Mouse (Mus musculus): Measurements from ENCODE around the gene Med20. TPM values are rescaled to one million over a fixed set of nuclear protein-coding genes. Genes with fewer than 3 reads are reported as not detected.

Med20 gene
- polyA plus RNA-seq, 1 experiment from 2014 or later: 43.7 TPM

DNA sequence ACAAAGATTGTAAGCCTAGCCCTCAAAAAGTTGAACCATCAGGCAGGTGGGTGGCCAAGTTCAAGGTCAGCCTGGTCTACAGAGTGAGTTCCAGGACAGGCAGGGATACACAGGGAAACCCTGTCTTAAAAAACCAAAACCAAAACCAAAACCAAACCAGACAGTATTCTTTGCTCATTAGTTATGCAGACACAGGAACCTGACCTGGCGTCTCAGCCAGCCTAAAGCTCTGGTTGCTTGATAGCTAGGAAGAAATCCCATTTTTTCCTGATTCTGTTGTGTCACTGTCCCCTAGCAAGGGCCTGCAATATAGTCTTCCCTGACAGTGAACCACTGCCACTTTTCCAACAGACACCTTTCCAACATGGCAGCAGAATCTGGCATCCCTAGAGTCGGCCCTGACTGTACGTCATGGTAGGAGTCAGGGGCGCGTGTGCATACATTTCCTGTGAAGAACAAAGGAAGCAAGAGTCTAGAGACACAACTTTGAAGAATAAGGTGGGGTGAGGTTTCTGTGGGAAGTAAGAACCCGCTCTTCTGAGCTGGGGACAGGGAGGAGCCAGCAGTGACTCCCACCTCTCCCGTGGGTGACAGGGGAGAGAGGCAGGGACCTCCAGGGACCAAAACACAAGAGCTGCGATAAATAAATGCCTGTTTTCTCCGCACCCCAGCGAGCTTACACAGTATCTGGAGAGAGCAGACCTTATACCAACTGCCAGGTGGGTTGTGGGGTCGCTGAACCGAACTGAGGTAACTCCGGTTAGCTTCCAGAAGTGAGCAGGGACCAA, 10.6 kb upstream of the Med20 start:
- H3K36me3 ChIP-seq (ENCODE audit: control insufficient read depth, insufficient read depth, low read length): peaks cover 41% of the 10 kb centered on the region
- no peak for ATAC-seq
- no peak overlapping the region for H3K9ac ChIP-seq (ENCODE audit: low read depth, low read length)
- peaks cover 10% of the 10 kb centered on the region; the same call in 1 of the 2 replicates for H3K4me1 ChIP-seq (ENCODE audit: control insufficient read depth, insufficient read depth, low read depth, low read length)
- no peak overlapping the region for H3K27ac ChIP-seq (ENCODE audit: low read depth, low read length)
- no peaks in the 10 kb centered on the region for H3K9me3 ChIP-seq (ENCODE audit: control insufficient read depth, low read length)
- H3K4me3 ChIP-seq (ENCODE audit: low read length): no peak overlapping the region
- no peak overlapping the region for H3K4me2 ChIP-seq (ENCODE audit: low read length)
- H3K27me3 ChIP-seq (replicated peaks; ENCODE audit: control insufficient read depth, insufficient read depth, low read length): no peaks in the 10 kb centered on the region
- 91% methylated on average over 13 of the region's 13 CpGs for WGBS

DNA sequence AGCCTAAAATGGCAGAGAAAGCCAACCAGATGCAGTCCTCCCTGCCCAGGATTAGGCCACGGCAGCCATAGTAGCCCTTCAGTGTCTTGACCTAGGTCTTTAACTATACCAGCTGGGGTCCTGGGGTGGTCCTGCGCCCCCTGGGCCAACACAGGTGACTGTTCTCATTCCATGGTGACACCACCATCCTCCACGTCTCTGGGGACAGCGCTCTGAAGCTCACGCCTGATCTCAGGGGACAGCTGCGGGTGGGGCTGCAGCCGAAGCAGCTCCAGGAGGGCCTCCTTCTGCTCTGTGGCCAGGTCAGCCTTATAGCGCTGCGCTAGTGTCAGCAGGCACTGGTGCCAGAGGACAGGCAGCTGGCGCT, 10.0 kb upstream of the Med20 start:
- Histone ChIP-seq H3K4me3 (ENCODE audit: low read length) (no peak overlapping the region), H3K4me1 (ENCODE audit: control insufficient read depth, insufficient read depth, low read depth, low read length) (peaks cover 9% of the 10 kb centered on the region; the same call in 1 of the 2 replicates), H3K27ac (ENCODE audit: low read depth, low read length) (no peak overlapping the region), H3K9me3 (ENCODE audit: control insufficient read depth, low read length) (no peaks in the 10 kb centered on the region), H3K4me2 (ENCODE audit: low read length) (no peak overlapping the region), H3K9ac (ENCODE audit: low read depth, low read length) (no peak overlapping the region), H3K27me3 (replicated peaks; ENCODE audit: control insufficient read depth, insufficient read depth, low read length) (no peaks in the 10 kb centered on the region), H3K36me3 (ENCODE audit: control insufficient read depth, insufficient read depth, low read length) (peaks cover 41% of the 10 kb centered on the region)
- ATAC-seq: no peak
- WGBS: 93% methylated on average over 10 of the region's 10 CpGs

DNA sequence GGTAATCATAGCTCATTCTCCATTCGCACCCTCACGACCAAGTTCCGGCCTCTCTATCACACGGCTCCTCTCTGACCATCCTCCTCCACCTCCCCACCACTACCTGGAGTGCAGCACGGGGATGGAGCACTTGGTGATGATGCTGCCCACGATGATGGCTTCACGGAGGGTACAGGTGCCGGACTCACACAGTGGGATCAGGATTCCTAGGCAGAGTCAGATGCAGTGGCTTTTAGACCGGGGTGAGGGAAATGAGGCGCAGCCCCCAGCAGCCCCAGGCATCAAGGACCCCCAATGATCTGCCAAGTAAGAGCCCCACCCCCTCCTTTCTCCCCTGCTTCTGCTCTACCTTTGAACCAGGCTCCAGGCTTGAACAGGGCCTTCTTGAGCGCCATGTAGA, 9.1 kb upstream of the Med20 start:
- Histone ChIP-seq H3K4me2 (ENCODE audit: low read length) (no peak overlapping the region), H3K9ac (ENCODE audit: low read depth, low read length) (no peak overlapping the region), H3K4me1 (ENCODE audit: control insufficient read depth, insufficient read depth, low read depth, low read length) (peaks cover 7% of the 10 kb centered on the region; the same call in 1 of the 2 replicates), H3K27ac (ENCODE audit: low read depth, low read length) (no peak overlapping the region), H3K4me3 (ENCODE audit: low read length) (no peak overlapping the region), H3K27me3 (replicated peaks; ENCODE audit: control insufficient read depth, insufficient read depth, low read length) (no peaks in the 10 kb centered on the region), H3K9me3 (ENCODE audit: control insufficient read depth, low read length) (no peaks in the 10 kb centered on the region), H3K36me3 (ENCODE audit: control insufficient read depth, insufficient read depth, low read length) (peaks cover 48% of the 10 kb centered on the region)
- 94% methylated on average over 11 of the region's 11 CpGs for WGBS
- ATAC-seq: no peak

DNA sequence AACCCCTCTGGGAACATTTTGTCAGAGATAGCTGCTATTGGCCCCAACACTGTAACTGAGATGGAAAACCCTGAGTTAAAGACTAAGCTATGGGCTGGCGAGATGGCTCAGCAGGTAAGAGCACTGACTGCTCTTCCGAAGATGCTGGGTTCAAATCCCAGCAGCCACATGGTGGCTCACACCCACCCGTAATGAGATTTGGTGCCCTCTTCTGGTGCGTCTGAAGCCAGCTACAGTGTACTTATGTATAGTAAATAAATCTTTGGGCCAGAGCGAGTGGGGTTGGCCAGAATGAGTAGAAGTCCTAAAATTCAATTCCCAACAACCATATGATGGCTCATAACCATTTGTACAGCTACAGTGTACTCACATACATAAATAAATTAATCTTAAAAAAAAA, 5.2 kb upstream of the Med20 start:
- Histone ChIP-seq H3K36me3 (ENCODE audit: control insufficient read depth, insufficient read depth, low read length) (peaks cover 44% of the 10 kb centered on the region), H3K4me1 (ENCODE audit: control insufficient read depth, insufficient read depth, low read depth, low read length) (peaks cover 10% of the 10 kb centered on the region), H3K27me3 (replicated peaks; ENCODE audit: control insufficient read depth, insufficient read depth, low read length) (no peaks in the 10 kb centered on the region), H3K9me3 (ENCODE audit: control insufficient read depth, low read length) (no peaks in the 10 kb centered on the region), H3K9ac (ENCODE audit: low read depth, low read length) (no peak overlapping the region), H3K4me3 (ENCODE audit: low read length) (no peak overlapping the region), H3K4me2 (ENCODE audit: low read length) (no peak overlapping the region), H3K27ac (ENCODE audit: low read depth, low read length) (no peak overlapping the region)
- 78% methylated on average over 5 of the region's 5 CpGs for WGBS
- ATAC-seq: no peak

DNA sequence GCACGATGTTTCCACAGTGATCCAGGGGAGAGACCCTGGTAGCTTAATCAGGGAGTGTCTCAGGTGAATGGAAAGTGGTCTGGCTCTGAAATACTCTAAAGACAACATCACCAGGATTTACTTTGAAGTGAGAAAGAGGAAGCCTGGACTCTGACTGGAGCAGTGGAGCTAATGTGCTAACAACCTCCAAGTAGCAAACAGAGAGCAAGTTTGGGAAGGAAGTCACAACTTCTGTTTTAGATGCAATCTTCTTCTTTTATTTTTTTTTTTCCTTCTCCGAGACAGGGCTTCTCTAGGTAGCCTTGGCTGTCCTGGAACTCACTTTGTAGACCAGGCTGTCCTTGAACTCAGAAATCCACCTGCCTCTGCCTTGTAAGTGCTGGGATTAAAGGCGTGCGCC, 2.2 kb upstream of the Med20 start:
- H3K4me2 ChIP-seq (ENCODE audit: low read length): no peak overlapping the region
- peaks cover 22% of the 10 kb centered on the region for H3K4me1 ChIP-seq (ENCODE audit: control insufficient read depth, insufficient read depth, low read depth, low read length)
- no peak overlapping the region for H3K4me3 ChIP-seq (ENCODE audit: low read length)
- no peaks in the 10 kb centered on the region for H3K9me3 ChIP-seq (ENCODE audit: control insufficient read depth, low read length)
- no peak overlapping the region for H3K27ac ChIP-seq (ENCODE audit: low read depth, low read length)
- no peak overlapping the region for H3K9ac ChIP-seq (ENCODE audit: low read depth, low read length)
- no peaks in the 10 kb centered on the region for H3K27me3 ChIP-seq (replicated peaks; ENCODE audit: control insufficient read depth, insufficient read depth, low read length)
- 89% methylated on average over 4 of the region's 4 CpGs for WGBS
- no peak for ATAC-seq
- H3K36me3 ChIP-seq (ENCODE audit: control insufficient read depth, insufficient read depth, low read length): peaks cover 25% of the 10 kb centered on the region

DNA sequence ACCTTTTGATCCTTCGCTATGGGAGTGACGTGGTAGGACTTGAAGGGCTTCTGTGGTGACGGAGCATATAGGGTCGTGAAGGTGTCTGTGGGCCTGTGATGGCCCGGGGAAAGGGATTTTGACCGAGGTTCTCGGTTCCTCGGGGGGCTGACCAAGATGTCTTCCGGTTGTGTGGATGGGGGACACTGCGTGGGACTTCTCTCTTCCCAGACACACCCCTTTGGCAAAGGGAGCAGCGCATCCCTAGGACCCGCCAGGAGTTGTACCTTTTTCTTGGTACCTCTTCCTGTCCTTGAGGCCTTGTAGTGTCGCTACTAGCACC, 240 bp downstream of the Med20 start:
- WGBS: 0% methylated on average over 13 of the region's 13 CpGs
- Histone ChIP-seq H3K4me2 (ENCODE audit: low read length) (peak overlapping the region; percentile 83), H3K27me3 (replicated peaks; ENCODE audit: control insufficient read depth, insufficient read depth, low read length) (no peaks in the 10 kb centered on the region), H3K36me3 (ENCODE audit: control insufficient read depth, insufficient read depth, low read length) (peaks cover 13% of the 10 kb centered on the region), H3K4me3 (ENCODE audit: low read length) (peak overlapping the region; percentile 71), H3K9ac (ENCODE audit: low read depth, low read length) (peak overlapping the region; percentile 72), H3K4me1 (ENCODE audit: control insufficient read depth, insufficient read depth, low read depth, low read length) (peaks cover 22% of the 10 kb centered on the region), H3K27ac (ENCODE audit: low read depth, low read length) (peak overlapping the region; percentile 51), H3K9me3 (ENCODE audit: control insufficient read depth, low read length) (no peaks in the 10 kb centered on the region)
- no peak for ATAC-seq

DNA sequence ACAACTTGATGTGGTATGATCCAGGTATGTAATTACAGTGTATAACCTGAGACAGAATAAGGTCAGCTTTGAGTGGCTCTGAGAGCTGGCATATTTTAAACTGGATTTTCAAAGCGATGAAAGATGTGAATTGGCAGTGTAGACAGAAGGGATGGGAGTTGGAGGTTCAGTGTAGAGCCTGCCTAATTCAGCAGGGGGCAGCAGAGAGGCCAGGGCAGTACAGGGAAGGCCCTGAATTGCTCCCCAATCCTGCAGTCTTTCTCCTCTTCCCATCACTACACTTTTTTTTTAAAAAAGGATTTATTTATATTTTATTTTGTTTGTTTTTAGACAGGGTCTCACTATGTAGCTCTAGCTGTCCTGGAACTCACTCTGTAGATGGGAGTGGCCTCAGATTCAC, 2.6 kb downstream of the Med20 start:
- H3K27me3 ChIP-seq (replicated peaks; ENCODE audit: control insufficient read depth, insufficient read depth, low read length): no peaks in the 10 kb centered on the region
- peaks cover 8% of the 10 kb centered on the region for H3K36me3 ChIP-seq (ENCODE audit: control insufficient read depth, insufficient read depth, low read length)
- H3K9ac ChIP-seq (ENCODE audit: low read depth, low read length): no peak overlapping the region
- H3K9me3 ChIP-seq (ENCODE audit: control insufficient read depth, low read length): no peaks in the 10 kb centered on the region
- H3K4me1 ChIP-seq (ENCODE audit: control insufficient read depth, insufficient read depth, low read depth, low read length): peaks cover 22% of the 10 kb centered on the region
- no peak overlapping the region for H3K4me2 ChIP-seq (ENCODE audit: low read length)
- H3K4me3 ChIP-seq (ENCODE audit: low read length): no peak overlapping the region
- 92% methylated on average over 1 of the region's 1 CpGs for WGBS
- ATAC-seq: no peak
- H3K27ac ChIP-seq (ENCODE audit: low read depth, low read length): no peak overlapping the region

DNA sequence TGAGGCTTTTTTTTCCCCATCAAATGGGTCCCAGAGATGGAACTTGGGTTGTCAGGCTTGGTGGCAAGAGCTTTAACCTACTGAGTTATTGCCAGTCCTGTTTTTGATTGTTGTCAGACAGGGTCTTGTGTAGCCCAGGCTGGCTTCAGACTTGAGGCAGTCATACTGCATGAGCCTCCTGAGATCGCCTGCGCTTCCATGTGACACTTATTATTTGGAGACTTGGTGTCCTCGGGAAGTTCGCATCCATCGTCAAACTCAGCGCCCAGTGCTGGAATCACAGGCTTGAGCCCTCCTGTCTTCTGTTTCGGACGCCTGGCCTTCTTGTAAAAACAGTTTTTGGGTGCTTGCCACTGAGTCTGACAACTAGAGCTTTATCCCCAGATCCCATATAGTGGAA, 4.7 kb downstream of the Med20 start:
- no peak for ATAC-seq
- Histone ChIP-seq H3K4me2 (ENCODE audit: low read length) (no peak overlapping the region), H3K27me3 (replicated peaks; ENCODE audit: control insufficient read depth, insufficient read depth, low read length) (no peaks in the 10 kb centered on the region), H3K4me1 (ENCODE audit: control insufficient read depth, insufficient read depth, low read depth, low read length) (peaks cover 12% of the 10 kb centered on the region), H3K4me3 (ENCODE audit: low read length) (no peak overlapping the region), H3K9me3 (ENCODE audit: control insufficient read depth, low read length) (no peaks in the 10 kb centered on the region), H3K36me3 (ENCODE audit: control insufficient read depth, insufficient read depth, low read length) (peaks cover 12% of the 10 kb centered on the region), H3K9ac (ENCODE audit: low read depth, low read length) (no peak overlapping the region), H3K27ac (ENCODE audit: low read depth, low read length) (no peak overlapping the region)
- 96% methylated on average over 8 of the region's 8 CpGs for WGBS

DNA sequence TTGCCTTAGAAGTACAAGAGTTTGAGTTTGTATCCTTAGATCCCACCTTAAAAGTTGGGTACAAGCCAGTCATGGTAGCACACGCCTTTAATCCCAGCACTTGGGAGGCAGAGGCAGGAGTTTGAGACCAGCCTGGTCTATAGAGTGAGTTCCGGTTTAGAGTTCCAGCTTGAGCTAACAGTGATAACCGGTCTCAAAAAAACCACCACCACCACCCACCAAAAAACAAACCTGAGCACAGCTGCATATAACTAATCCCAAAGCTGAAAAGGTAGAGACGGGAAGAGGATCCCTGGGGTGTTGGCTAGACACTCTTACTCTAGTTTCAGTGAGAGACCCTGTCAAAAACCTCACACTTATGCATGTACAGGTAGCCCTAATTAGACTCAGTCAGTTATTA, 5.3 kb downstream of the Med20 start:
- peaks cover 12% of the 10 kb centered on the region for H3K36me3 ChIP-seq (ENCODE audit: control insufficient read depth, insufficient read depth, low read length)
- WGBS: 90% methylated on average over 4 of the region's 4 CpGs

More for the DNA sequence above, 5.3 kb downstream of the Med20 start:
- Histone ChIP-seq H3K9me3 (ENCODE audit: control insufficient read depth, low read length) (no peaks in the 10 kb centered on the region), H3K4me1 (ENCODE audit: control insufficient read depth, insufficient read depth, low read depth, low read length) (peaks cover 12% of the 10 kb centered on the region), H3K4me2 (ENCODE audit: low read length) (no peak overlapping the region), H3K27ac (ENCODE audit: low read depth, low read length) (no peak overlapping the region), H3K4me3 (ENCODE audit: low read length) (no peak overlapping the region), H3K27me3 (replicated peaks; ENCODE audit: control insufficient read depth, insufficient read depth, low read length) (no peaks in the 10 kb centered on the region), H3K9ac (ENCODE audit: low read depth, low read length) (no peak overlapping the region)
- ATAC-seq: no peak

Data from hindbrain, embryonic 16.5 days (tissue).